ENCODE assay signal across 8 mouse cellular contexts in the genomic region with DNA sequence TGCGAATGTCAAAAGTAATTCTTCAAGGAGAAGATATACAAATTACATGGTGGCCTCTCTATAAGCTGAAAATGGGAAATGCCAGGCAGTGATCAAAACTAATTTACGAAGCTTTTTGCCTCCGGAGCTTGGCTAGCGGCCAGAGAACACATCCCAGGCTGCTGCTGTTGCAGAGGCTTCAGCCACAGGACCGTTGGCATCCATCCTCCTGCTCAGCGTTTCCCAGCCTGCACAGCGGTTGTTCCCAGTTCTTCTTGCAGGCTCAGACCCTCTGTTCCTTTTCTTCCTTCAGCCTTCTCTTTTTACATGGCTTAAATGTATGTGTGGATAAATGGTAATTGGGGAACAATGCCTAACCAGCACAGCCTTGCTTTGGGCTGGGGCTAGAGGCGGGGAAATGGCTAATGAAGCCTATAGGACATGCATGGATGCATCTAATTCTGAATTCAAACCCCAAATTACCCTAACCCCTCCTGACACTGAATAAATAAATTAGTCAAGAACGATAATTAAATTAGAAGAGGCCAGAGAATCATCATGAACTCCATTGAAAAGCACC. TPM values are rescaled to one million over a fixed set of nuclear protein-coding genes. Genes with fewer than 3 reads are reported as not detected.
DNase-seq lines count a peak whose midpoint lies in the region; ATAC-seq and TF ChIP-seq lines count a peak whose summit lies in the region.

No protein-coding gene starts in this region.

- H3K27me3 ChIP-seq in lung, postnatal 0 days (replicated peaks; ENCODE audit: insufficient read depth, low read length): no peaks in the 10 kb centered on the region
- no peaks in the 10 kb centered on the region for H3K27me3 ChIP-seq in heart, embryonic 12.5 days (replicated peaks)

- no peak overlapping the region for H3K4me2 ChIP-seq in lung, postnatal 0 days (replicated peaks; ENCODE audit: low read depth, low read length)
- H3K4me2 ChIP-seq in heart, embryonic 12.5 days: no peak overlapping the region

- no peak for TF ChIP-seq EP300 in lung, postnatal 0 days (IDR thresholded peaks at IDR 0.05)

- 31% methylated on average over 9 of the region's 9 CpGs for WGBS in lung, postnatal 0 days
- 49% methylated on average over 9 of the region's 9 CpGs for WGBS in heart, embryonic 12.5 days

- no peak for ATAC-seq in lung, postnatal 0 days
- no peak; the same call in 1 of the 2 replicates for ATAC-seq in heart, embryonic 12.5 days (ENCODE audit: insufficient number of reproducible peaks, low FRiP score)
- ATAC-seq in activated CD4-positive, CD25-positive, alpha-beta regulatory T cell, adult 4 months: no peak

- H3K27ac ChIP-seq in lung, postnatal 0 days (ENCODE audit: low read length): no peak overlapping the region
- H3K27ac ChIP-seq in heart, embryonic 12.5 days (ENCODE audit: poor library complexity, severe bottlenecking): peak overlapping the region; percentile 31; the same call in 1 of the 2 replicates

- H3K9me3 ChIP-seq in lung, postnatal 0 days (ENCODE audit: low read length): no peaks in the 10 kb centered on the region
- no peaks in the 10 kb centered on the region for H3K9me3 ChIP-seq in heart, embryonic 12.5 days (replicated peaks)

- H3K4me1 ChIP-seq in lung, postnatal 0 days (ENCODE audit: insufficient read depth, low read depth, low read length): no peaks in the 10 kb centered on the region
- peaks cover 16% of the 10 kb centered on the region for H3K4me1 ChIP-seq in heart, embryonic 12.5 days (replicated peaks)

- TF ChIP-seq CTCF in lung, postnatal 0 days (IDR thresholded peaks at IDR 0.05): no peak

- peak; percentile 73 to 85 for DNase-seq in adrenal gland, adult (ENCODE audit: inconsistent age in 2 of 2, low spot score in 1 of 2)
- DNase-seq in adrenal gland, postnatal 4 days (ENCODE audit: low spot score in 2 of 2): no peak
- peak; percentile 29 to 50 for DNase-seq in lung, postnatal 4 days
- no peak for DNase-seq in lung, postnatal 0 days (ENCODE audit: low spot score)
- peak; percentile 64 to 69 for DNase-seq in kidney, postnatal 4 days
- peak; percentile 14 to 18 for DNase-seq in right cerebral cortex, adult 2 months (ENCODE audit: low spot score in 2 of 2)

- no peak overlapping the region for H3K9ac ChIP-seq in lung, postnatal 0 days (replicated peaks; ENCODE audit: low read depth)
- H3K9ac ChIP-seq in heart, embryonic 12.5 days: no peak overlapping the region

- H3K4me3 ChIP-seq in lung, postnatal 0 days (ENCODE audit: low read depth, low read length): no peak overlapping the region
- H3K4me3 ChIP-seq in heart, embryonic 12.5 days: no peak overlapping the region

- H3K36me3 ChIP-seq in lung, postnatal 0 days (ENCODE audit: insufficient read depth, low read length): no peaks in the 10 kb centered on the region
- H3K36me3 ChIP-seq in heart, embryonic 12.5 days: no peaks in the 10 kb centered on the region

RNA-seq across cellular contexts. Expression of a gene that starts 54.9 kb away (rescaled TPM):
- 10 to 100 TPM; 70.3 to 76.4 TPM for total RNA-seq in adrenal gland, postnatal 4 days (2021)
- 49.7 and 59.6 TPM in 2 replicates for polyA plus RNA-seq in lung, postnatal 0 days (2015; fragmentation: Nextera tagmentation; extraction: Ambion mirVana)
- polyA plus RNA-seq in heart, embryonic 12.5 days (2016; fragmentation: Nextera tagmentation; extraction: Ambion mirVana): 48.8 and 48.9 TPM in 2 replicates
- 100 to 1,000 TPM in 1 of 2 experiments, 10 to 100 TPM in 1; 41.1 to 119 TPM for polyA plus RNA-seq in activated CD4-positive, CD25-positive, alpha-beta regulatory T cell, adult 4 months (2017; shearing (Covaris generic))

Comparison
In these comparisons a context has a peak if more than half of its experiments do, and no peak if none do; other contexts are left out.
1. DNase-seq: peak in adrenal gland, adult (2 of 2), lung, postnatal 4 days (2 of 2), kidney, postnatal 4 days (2 of 2) and right cerebral cortex, adult 2 months (2 of 2); none in adrenal gland, postnatal 4 days (0 of 2) and lung, postnatal 0 days (single experiment).